ENCODE assay signal across 8 mouse cellular contexts in the genomic region with DNA sequence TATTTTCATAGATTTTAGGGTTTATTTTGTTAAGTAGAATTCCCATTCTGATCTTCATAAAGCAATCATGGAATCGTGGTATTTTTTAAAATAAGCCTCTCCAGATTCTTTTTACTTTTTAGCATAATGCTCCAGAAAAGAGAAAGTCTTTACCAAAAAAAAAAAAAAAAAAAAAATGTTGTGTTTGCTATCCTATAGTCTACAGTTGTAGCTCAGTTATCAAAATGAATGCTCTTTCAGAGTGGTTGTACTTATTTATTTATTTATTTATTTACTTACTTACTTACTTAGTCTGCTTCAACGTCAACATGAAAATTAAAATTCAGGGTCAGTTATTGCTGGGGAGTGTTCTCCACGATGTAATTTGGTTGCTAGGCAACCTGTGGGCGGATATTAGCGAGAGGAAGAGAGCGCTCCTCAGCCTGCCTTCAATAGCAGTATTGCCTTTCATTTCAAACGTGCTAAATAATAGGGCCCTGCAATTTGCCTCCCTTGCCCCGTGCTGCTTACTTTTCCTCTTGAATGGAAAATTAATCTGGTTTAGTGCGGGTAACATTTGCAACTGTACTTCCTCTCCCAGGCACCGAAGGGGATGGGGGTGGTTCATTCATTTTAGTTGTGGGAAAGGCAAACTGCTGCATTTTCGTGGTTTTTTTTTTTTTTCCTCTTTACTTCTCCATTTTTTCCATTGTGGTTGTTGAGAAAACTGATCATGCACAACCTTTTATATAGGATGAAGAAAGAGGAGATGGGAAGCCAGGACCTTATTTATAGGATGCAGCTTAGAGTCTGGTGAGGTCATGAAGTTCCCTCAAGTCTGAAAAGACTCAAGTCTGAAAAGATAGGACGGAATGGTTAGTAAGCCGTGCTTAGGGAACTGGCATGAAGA. TPM values are rescaled to one million over a fixed set of nuclear protein-coding genes. Genes with fewer than 3 reads are reported as not detected.
DNase-seq lines count a peak whose midpoint lies in the region; ATAC-seq and TF ChIP-seq lines count a peak whose summit lies in the region.

No protein-coding gene starts in this region.

- no peak overlapping the region for H3K9ac ChIP-seq in forebrain, embryonic 12.5 days
- no peak overlapping the region for H3K9ac ChIP-seq in hindbrain, embryonic 14.5 days

- TF ChIP-seq POLR2A in small intestine, adult 2 months (IDR thresholded peaks at IDR 0.05; ENCODE audit: low read depth, low read length) = no peak

- peak; percentile 79 to 80 for DNase-seq in B cell, adult 2 months
- DNase-seq in adrenal gland, postnatal 25 days = peak; percentile 23
- DNase-seq in hindbrain, embryonic 14.5 days (ENCODE audit: low spot score) = peak; percentile 79
- peak; percentile 28 to 48 for DNase-seq in left cerebral cortex, adult 2 months (ENCODE audit: extremely low spot score in 1 of 2, low spot score in 2 of 2)
- no peak for DNase-seq in cerebellum, adult 11-12 months

- H3K79me2 ChIP-seq in macrophage (ENCODE audit: inconsistent target) = no peaks in the 10 kb centered on the region

- peaks cover 22% of the 10 kb centered on the region for H3K4me1 ChIP-seq in forebrain, embryonic 12.5 days
- peaks cover 16% of the 10 kb centered on the region for H3K4me1 ChIP-seq in hindbrain, embryonic 14.5 days (replicated peaks; ENCODE audit: control insufficient read depth, insufficient read depth, low read length)
- no peaks in the 10 kb centered on the region; the same call in 1 of the 2 replicates for H3K4me1 ChIP-seq in small intestine, adult 2 months (ENCODE audit: control insufficient read depth, insufficient read depth, insufficient read length, low read length)

- ATAC-seq in forebrain, embryonic 12.5 days (ENCODE audit: low FRiP score) = peak; percentile 90
- ATAC-seq in hindbrain, embryonic 14.5 days (ENCODE audit: low FRiP score) = peak; percentile 80; the same call in 1 of the 2 replicates

- no peaks in the 10 kb centered on the region for H3K36me3 ChIP-seq in forebrain, embryonic 12.5 days (replicated peaks)
- H3K36me3 ChIP-seq in hindbrain, embryonic 14.5 days (replicated peaks; ENCODE audit: control insufficient read depth, insufficient read depth) = no peaks in the 10 kb centered on the region
- no peaks in the 10 kb centered on the region for H3K36me3 ChIP-seq in macrophage (ENCODE audit: inconsistent target)
- no peaks in the 10 kb centered on the region for H3K36me3 ChIP-seq in small intestine, adult 2 months (ENCODE audit: control insufficient read depth, insufficient read depth, low read length)

- H3K27me3 ChIP-seq in forebrain, embryonic 12.5 days = 0 out of 2 replicates have a peak, but pooled peaks cover 12% of the 10 kb centered on the region
- H3K27me3 ChIP-seq in hindbrain, embryonic 14.5 days (ENCODE audit: control insufficient read depth, insufficient read depth, low read length) = no peaks in the 10 kb centered on the region
- no peaks in the 10 kb centered on the region for H3K27me3 ChIP-seq in small intestine, adult 2 months (ENCODE audit: control insufficient read depth, insufficient read depth, low read length)

- whole genome bisulfite sequencing in forebrain, embryonic 12.5 days = 10% methylated on average over 13 of the region's 13 CpGs
- WGBS in hindbrain, embryonic 14.5 days = 10% methylated on average over 13 of the region's 13 CpGs
- 5% methylated on average over 13 of the region's 13 CpGs for WGBS in macrophage (ENCODE audit: missing documents)
- WGBS in small intestine, adult 2 months = 28% methylated on average over 13 of the region's 13 CpGs

- H3K9me3 ChIP-seq in forebrain, embryonic 12.5 days = 0 out of 2 replicates have a peak, but pooled peaks cover 3% of the 10 kb centered on the region
- no peaks in the 10 kb centered on the region for H3K9me3 ChIP-seq in hindbrain, embryonic 14.5 days (ENCODE audit: control insufficient read depth, low read length)

- no peak for TF ChIP-seq CTCF in left cerebral cortex, adult 2 months (IDR thresholded peaks at IDR 0.05)
- no peak for TF ChIP-seq CTCF in small intestine, adult 2 months (IDR thresholded peaks at IDR 0.05; ENCODE audit: extremely low read depth, insufficient read length, insufficient replicate concordance, low read depth, low read length)

- H3K27ac ChIP-seq in forebrain, embryonic 12.5 days = peak overlapping the region; percentile 82
- H3K27ac ChIP-seq in hindbrain, embryonic 14.5 days = peak overlapping the region; percentile 66
- H3K27ac ChIP-seq in left cerebral cortex, adult 2 months = peak overlapping the region; percentile 80
- peak overlapping the region; percentile 95 for H3K27ac ChIP-seq in macrophage
- H3K27ac ChIP-seq in small intestine, adult 2 months (ENCODE audit: insufficient read depth, low read depth, low read length) = peak overlapping the region; percentile 85

- peak overlapping the region; percentile 44 for H3K4me2 ChIP-seq in forebrain, embryonic 12.5 days
- peak overlapping the region; percentile 51 for H3K4me2 ChIP-seq in hindbrain, embryonic 14.5 days (replicated peaks)

- intact Hi-C loops in left cerebral cortex, adult 2 months (cut with DNase I) = no loop called here

- 0 out of 2 replicates have a peak overlapping the region, but pooled peaks have one; percentile 4 for H3K4me3 ChIP-seq in forebrain, embryonic 12.5 days (replicated peaks)
- H3K4me3 ChIP-seq in hindbrain, embryonic 14.5 days (replicated peaks; ENCODE audit: low read length) = peak overlapping the region; percentile 14
- H3K4me3 ChIP-seq in left cerebral cortex, adult 2 months = peak overlapping the region; percentile 35
- peak overlapping the region; percentile 42 for H3K4me3 ChIP-seq in macrophage (ENCODE audit: inconsistent target)
- H3K4me3 ChIP-seq in small intestine, adult 2 months (ENCODE audit: low read depth, low read length) = peak overlapping the region; percentile 56

RNA-seq across cellular contexts. Expression of a gene that starts 39.4 kb away (rescaled TPM):
- total RNA-seq in adrenal gland, postnatal 25 days (2021) = 62.0 and 62.3 TPM in 2 replicates
- polyA plus RNA-seq in forebrain, embryonic 12.5 days (2016; fragmentation: Nextera tagmentation; extraction: Ambion mirVana) = 8.3 and 9.4 TPM in 2 replicates
- 14.6 and 17.5 TPM in 2 replicates for polyA plus RNA-seq in hindbrain, embryonic 14.5 days (2014; fragmentation: Nextera tagmentation; extraction: Ambion mirVana)
- 10 to 100 TPM; 90.8 to 94.5 TPM for total RNA-seq in left cerebral cortex, adult 2 months (2021)
- 100 to 1,000 TPM; 151 to 508 (median 239) TPM for total RNA-seq in macrophage (2018; cell fraction: chromatin; rRNA removed)
- total RNA-seq in macrophage (2018; cell fraction: cytosol; rRNA removed) = 10 to 100 TPM; 48.8 to 87.2 (median 65.6) TPM
- total RNA-seq in macrophage (2018; cell fraction: nucleus; rRNA removed) = 100 to 1,000 TPM in 25 of 26 experiments, 10 to 100 TPM in 1; 92.1 to 348 (median 202) TPM
- 22.4 to 54.9 TPM (median 47.7 TPM) in 3 replicates for polyA plus RNA-seq in macrophage (2018)
- 2.6 and 6.7 TPM in 2 replicates for polyA plus RNA-seq in small intestine, adult 2 months (2012; rRNA removed)

Comparison
In these comparisons a context has a peak if more than half of its experiments do, and no peak if none do; other contexts are left out.
1. H3K4me3 ChIP-seq: peak in every context shown above with its lines; median percentile 56 in small intestine, adult 2 months; 42 in macrophage; 35 in left cerebral cortex, adult 2 months; 14 in hindbrain, embryonic 14.5 days; 4 in forebrain, embryonic 12.5 days.